Mouse (Mus musculus): ENCODE measurements around the gene Gm20388.

DNA sequence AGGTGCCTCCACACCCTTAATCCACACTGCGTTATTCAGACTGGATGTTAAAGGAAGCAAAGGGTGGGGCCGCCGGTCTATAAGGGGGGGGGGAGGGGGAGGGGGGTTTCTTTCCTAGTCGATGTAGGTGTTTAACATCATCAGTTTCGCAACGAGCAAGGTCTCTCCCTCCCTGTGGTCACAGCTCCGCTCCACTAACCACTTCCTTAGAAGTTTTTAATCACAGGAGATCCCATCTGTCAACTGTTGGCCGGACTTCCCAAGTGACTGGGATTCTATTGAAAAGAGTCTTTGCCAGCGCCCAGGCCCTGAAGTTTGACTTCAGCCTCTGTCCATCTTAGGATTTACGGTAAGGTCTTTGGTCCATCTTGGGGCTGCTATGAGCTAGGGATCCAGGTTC, 1303.0 kb downstream of the Gm20388 start:
- no peak for TF ChIP-seq CTCF (IDR thresholded peaks at IDR 0.05; ENCODE audit: borderline replicate concordance, extremely low read depth, insufficient read depth, insufficient read length)
- no peak for TF ChIP-seq POLR2A (IDR thresholded peaks at IDR 0.05; ENCODE audit: borderline replicate concordance, extremely low read depth, insufficient read depth, insufficient read length, poor library complexity, severe bottlenecking)

Data from brain, embryonic 14.5 days (tissue).